Mouse (Mus musculus) embryonic fibroblast, embryonic 13.5 days (primary cell): ENCODE data around the gene Atp6v0e.

Source experiments
- CTCF ChIP-seq: IDR thresholded peaks from 2 replicates; pipeline ENCODE4 v1.5.1; 2011; ENCODE audit warnings: mild to moderate bottlenecking, control low read depth, low read length, moderate library complexity, borderline replicate concordance; ENCODE audit not compliant: insufficient read depth
- POLR2A ChIP-seq: IDR thresholded peaks from 2 replicates; pipeline ENCODE4 v1.6.1; 2011; ENCODE audit warnings: low read depth, mild to moderate bottlenecking, control low read depth, low read length, moderate library complexity

DNA sequence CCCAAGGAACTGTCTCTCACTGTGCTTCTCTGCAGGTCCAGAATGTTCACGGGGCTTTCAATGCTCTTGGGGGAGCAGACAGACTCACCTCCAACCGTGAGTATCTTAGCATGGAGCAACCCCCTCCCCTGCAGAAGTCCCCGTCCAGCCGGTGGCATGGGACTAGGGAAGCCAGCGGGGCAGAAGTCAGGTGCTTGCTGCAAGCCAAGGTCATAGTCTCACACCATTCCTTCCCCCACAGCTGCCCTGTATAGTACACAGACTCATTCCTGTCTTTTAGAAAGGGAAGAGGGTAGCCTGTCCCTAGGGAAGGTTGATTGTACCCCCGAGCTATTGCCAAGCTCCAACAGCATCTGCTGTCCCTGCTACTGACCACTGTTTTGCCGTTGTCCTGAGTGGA, 27.1 kb upstream of the Atp6v0e start:
- TF ChIP-seq CTCF (no peak), POLR2A (no peak)
